10 mouse cellular contexts compared by ENCODE assay signal in genomic region chr9:33152186-33152585, GRCm38 (mm10).
DNase-seq lines count a peak whose midpoint lies in the region; ATAC-seq and TF ChIP-seq lines count a peak whose summit lies in the region.
"Had no signal": no experiment of that assay in that cellular context is flagged by ENCODE, and none has a peak within 500 bp of the region (broad histone marks: within the 10 kb centered on the region; RNA-seq: fewer than 3 reads in every experiment).

No protein-coding gene starts in this region.

- DNase-seq in gastrocnemius, adult 2 months = peak; percentile 25
- no peak for DNase-seq in gastrocnemius, postnatal 36 days
- DNase-seq in ES-CJ7 (ENCODE audit: low read depth, low spot score) = peak; percentile 4
- DNase-seq in brain, embryonic 14.5 days (ENCODE audit: low read depth) = peak; percentile 84
- peak; percentile 12 for DNase-seq in kidney, postnatal 0 days (ENCODE audit: low spot score)
- DNase-seq in spleen, postnatal 10 days (ENCODE audit: low spot score in 2 of 2) = no peak
- no peak for DNase-seq in spleen, adult 12 weeks (ENCODE audit: low spot score)
- no peak for DNase-seq in left cerebral cortex, postnatal 10 days (ENCODE audit: extremely low spot score in 1 of 2, low spot score in 2 of 2)

- no peak overlapping the region for H3K4me2 ChIP-seq in kidney, postnatal 0 days (ENCODE audit: low read length)
- H3K4me2 ChIP-seq: liver, embryonic 15.5 days had no signal

- H3K27me3 ChIP-seq in kidney, postnatal 0 days (ENCODE audit: insufficient read depth, low read length) = no peaks in the 10 kb centered on the region
- H3K27me3 ChIP-seq: liver, embryonic 15.5 days had no signal

- H3K9ac ChIP-seq in kidney, postnatal 0 days (ENCODE audit: low read depth, low read length) = no peak overlapping the region
- H3K9ac ChIP-seq: liver, embryonic 15.5 days had no signal

- no peaks in the 10 kb centered on the region for H3K4me1 ChIP-seq in kidney, postnatal 0 days (replicated peaks; ENCODE audit: insufficient read depth, low read length)
- H3K4me1 ChIP-seq: liver, embryonic 15.5 days had no signal

- intact Hi-C loops in gastrocnemius, adult 2 months (cut with DNase I) = no loop called here
- intact Hi-C loops in gastrocnemius, postnatal 36 days (cut with DNase I) = no loop called here
- intact Hi-C loops in left cerebral cortex, postnatal 10 days (cut with DNase I) = no loop called here

- H3K4me3 ChIP-seq in gastrocnemius, adult 2 months = no peak overlapping the region
- no peak overlapping the region for H3K4me3 ChIP-seq in kidney, postnatal 0 days (replicated peaks; ENCODE audit: low read depth, low read length)
- H3K4me3 ChIP-seq: liver, embryonic 15.5 days had no signal

- no peaks in the 10 kb centered on the region for H3K36me3 ChIP-seq in kidney, postnatal 0 days (ENCODE audit: insufficient read depth, low read length)
- H3K36me3 ChIP-seq: liver, embryonic 15.5 days had no signal

- no peak for ATAC-seq in kidney, postnatal 0 days (replicated peaks; ENCODE audit: low FRiP score, low read depth)
- ATAC-seq: CD4-positive, CD25-positive, alpha-beta regulatory T cell, adult 4 months had no signal

- no peak overlapping the region for H3K27ac ChIP-seq in gastrocnemius, adult 2 months
- H3K27ac ChIP-seq in kidney, postnatal 0 days = no peak overlapping the region
- H3K27ac ChIP-seq: liver, embryonic 15.5 days had no signal

- 2% methylated on average over 1 of the region's 1 CpGs for WGBS in kidney, postnatal 0 days

- TF ChIP-seq CTCF in gastrocnemius, adult 2 months (IDR thresholded peaks at IDR 0.05) = no peak
- no peak for TF ChIP-seq CTCF in brain, embryonic 14.5 days (IDR thresholded peaks at IDR 0.05; ENCODE audit: borderline replicate concordance, extremely low read depth, insufficient read depth, insufficient read length)
- no peak for TF ChIP-seq CTCF in kidney, postnatal 0 days (IDR thresholded peaks at IDR 0.05; ENCODE audit: low read depth)

- no peaks in the 10 kb centered on the region for H3K9me3 ChIP-seq in kidney, postnatal 0 days (replicated peaks; ENCODE audit: low read length)
- H3K9me3 ChIP-seq: liver, embryonic 15.5 days had no signal

- TF ChIP-seq POLR2A in brain, embryonic 14.5 days (IDR thresholded peaks at IDR 0.05; ENCODE audit: borderline replicate concordance, extremely low read depth, insufficient read depth, insufficient read length, poor library complexity, severe bottlenecking) = no peak

Comparison
In these comparisons a context has a peak if more than half of its experiments do, and no peak if none do; other contexts are left out.
1. DNase-seq: peak in gastrocnemius, adult 2 months (single experiment), ES-CJ7 (single experiment), brain, embryonic 14.5 days (single experiment) and kidney, postnatal 0 days (single experiment); none in gastrocnemius, postnatal 36 days (0 of 2), spleen, postnatal 10 days (0 of 2), spleen, adult 12 weeks (single experiment) and left cerebral cortex, postnatal 10 days (0 of 2).